Mouse (Mus musculus) bone marrow macrophage, adult 2 months (primary cell): ENCODE measurements at regions not wholly inside any gene's neighbourhood (a gene's known extent, or its start where the extent isn't known, plus 50 kb on each side); places are given as distances from the start of the nearest gene placed in this dataset.

Source experiments
- H3K27ac ChIP-seq: 2 replicates; pipeline ENCODE4 v1.5.1; 2012; ENCODE audit warnings: low read depth, low read length; ENCODE audit not compliant: insufficient read depth
- H3K4me1 ChIP-seq: 2 replicates; pipeline ENCODE4 v1.6.1; 2012; ENCODE audit warnings: low read length; ENCODE audit not compliant: control insufficient read depth, insufficient read depth
- H3K4me3 ChIP-seq: 2 replicates; pipeline ENCODE4 v1.5.1; 2012; ENCODE audit warnings: mild to moderate bottlenecking, low read length, moderate library complexity; ENCODE audit not compliant: insufficient read depth
- CTCF ChIP-seq: IDR thresholded peaks from 2 replicates; pipeline ENCODE4 v1.5.1; 2012; ENCODE audit warnings: low read depth, mild to moderate bottlenecking, low read length, moderate library complexity
- POLR2A ChIP-seq: IDR thresholded peaks from 2 replicates; pipeline ENCODE4 v1.6.1; 2012; ENCODE audit warnings: mild to moderate bottlenecking, low read depth, low read length, borderline replicate concordance

DNA sequence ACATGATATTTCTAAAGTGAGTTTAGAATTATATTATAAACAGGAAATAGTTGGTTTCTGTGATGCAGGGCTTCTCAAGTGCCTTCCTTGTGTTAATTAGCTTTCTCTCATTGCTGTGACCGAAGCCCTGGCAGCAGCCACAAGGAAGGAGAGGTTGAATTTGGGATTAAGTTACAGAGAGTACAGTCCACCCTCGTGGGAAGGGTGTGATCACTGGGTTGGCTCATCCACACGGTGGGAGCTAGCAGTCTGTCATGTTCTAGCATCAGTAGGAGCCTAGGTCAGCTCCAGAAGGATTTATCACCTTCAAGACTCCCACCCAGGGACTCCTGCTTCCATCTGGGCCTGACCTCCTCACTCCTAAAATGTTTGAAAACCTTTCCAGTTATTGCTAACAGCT, 78.9 kb downstream of the Ccdc54 start:
- no peaks in the 10 kb centered on the region for H3K4me1 ChIP-seq
- H3K27ac ChIP-seq, result no peak overlapping the region
- no peak overlapping the region for H3K4me3 ChIP-seq
- TF ChIP-seq POLR2A (no peak), CTCF (no peak)

DNA sequence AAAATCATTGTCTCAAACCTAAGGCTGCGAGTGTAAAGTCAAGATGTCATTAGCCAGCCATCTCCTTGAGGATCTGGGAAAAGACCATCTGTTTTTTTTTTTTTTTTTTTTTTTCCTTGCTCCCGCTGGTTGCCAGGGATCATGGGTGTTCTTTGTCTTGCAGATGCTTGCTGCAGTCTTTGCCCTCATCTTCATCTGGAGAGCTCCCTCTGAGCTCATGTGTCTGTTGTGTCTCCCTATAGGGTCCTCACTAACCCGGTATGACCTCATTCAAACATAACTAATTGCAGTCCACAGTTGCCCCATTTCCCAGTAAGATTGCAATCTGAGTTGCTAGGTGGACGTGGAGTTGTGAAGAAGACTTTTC, 77.3 kb upstream of the Bbx start:
- Histone ChIP-seq H3K27ac (no peak overlapping the region), H3K4me1 (no peaks in the 10 kb centered on the region; the same call in 1 of the 2 replicates), H3K4me3 (no peak overlapping the region)
- TF ChIP-seq CTCF (no peak), POLR2A (no peak)

DNA sequence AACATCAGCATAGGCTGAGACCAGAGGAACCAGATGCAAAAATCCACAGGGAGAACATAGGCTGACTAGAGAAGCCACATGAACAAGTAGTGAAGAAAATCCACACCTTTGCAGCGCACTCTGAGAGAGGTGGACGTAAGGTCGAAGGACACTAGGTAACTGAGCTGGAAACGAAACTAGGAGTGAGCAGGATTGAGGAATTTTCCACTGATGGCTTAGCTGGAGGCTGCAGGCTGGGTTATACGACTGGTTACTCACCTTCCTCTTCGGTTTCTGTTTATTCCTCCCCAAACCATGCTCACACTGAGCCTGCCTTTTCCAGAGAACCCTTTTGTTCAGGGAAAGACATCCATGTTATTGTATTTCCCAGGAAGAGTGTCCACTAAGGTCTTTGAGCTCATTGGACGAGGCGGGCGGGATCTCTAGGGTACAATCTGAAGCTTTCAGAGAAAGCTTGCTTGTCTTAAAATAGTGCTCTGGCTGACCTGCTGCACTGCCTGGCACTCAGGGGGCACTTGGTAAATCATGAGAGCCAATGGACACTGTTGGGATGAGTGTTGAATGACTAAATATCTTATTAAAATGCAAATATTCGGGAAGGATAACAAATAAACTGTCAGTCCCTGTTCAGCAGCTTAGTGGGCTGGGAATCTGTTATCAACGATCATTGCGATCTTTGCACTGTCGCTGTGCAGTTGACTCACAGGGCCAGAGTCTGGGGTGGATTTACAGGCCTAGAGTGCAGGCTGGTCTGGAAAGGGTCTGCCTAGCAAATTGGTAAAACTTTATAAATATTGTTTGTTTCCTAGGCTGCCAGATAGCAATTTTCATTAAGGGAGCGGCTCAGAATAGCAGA, 76.7 kb upstream of the Bbx start:
- Histone ChIP-seq H3K27ac (no peak overlapping the region), H3K4me1 (peaks cover 2% of the 10 kb centered on the region; the same call in 1 of the 2 replicates), H3K4me3 (no peak overlapping the region)
- TF ChIP-seq POLR2A, result no peak
- TF ChIP-seq CTCF, result no peak

- Histone ChIP-seq H3K27ac (no peak overlapping the region), H3K4me1 (peaks cover 2% of the 10 kb centered on the region; the same call in 1 of the 2 replicates), H3K4me3 (no peak overlapping the region)
- TF ChIP-seq POLR2A (no peak), CTCF (no peak)
Observed at GRCm38 (mm10) chr16:50504619-50505018, 72.4 kb upstream of the Bbx start.

DNA sequence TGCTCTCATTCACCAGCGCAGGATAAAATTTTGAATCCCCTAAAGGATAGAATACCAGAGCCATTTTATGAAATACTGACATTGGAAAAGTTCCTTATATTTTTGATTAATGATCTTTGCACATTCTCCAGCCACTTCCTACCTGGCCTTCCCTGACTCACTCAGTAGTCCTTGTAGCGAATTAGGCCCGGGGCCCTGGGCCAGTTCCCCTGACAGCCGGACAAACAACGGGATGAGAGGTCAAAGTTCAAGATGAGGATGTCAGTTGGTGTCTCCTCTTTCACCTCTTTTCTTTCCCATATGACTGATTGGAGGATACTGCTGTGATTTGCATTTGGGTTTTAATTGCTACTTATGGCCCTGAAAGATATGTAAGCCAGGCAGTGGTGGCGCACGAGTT, 66.7 kb upstream of the Bbx start:
- no peak overlapping the region for H3K27ac ChIP-seq
- no peak for TF ChIP-seq CTCF
- TF ChIP-seq POLR2A, result no peak
- H3K4me1 ChIP-seq, result no peaks in the 10 kb centered on the region
- H3K4me3 ChIP-seq, result no peak overlapping the region

DNA sequence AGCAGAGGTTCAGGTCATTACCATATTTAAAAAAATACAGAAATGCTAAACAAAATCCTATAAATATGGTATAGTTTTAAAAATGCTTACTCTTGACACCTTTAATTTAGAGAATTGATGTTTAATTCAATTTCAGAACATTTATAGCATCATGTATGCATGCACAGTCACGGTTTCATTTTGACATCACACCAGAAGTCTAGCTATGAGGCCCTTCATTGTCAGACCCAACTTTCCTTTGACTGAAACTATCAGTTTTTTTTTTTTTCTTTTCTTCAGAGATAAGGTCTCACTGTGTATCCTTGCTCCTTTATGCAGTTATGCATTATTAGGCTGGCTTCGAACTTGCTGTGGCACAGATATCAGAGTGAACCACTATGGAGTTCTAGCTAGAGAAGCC, 61.5 kb upstream of the Bbx start:
- H3K27ac ChIP-seq, result no peak overlapping the region
- H3K4me1 ChIP-seq, result no peaks in the 10 kb centered on the region
- TF ChIP-seq CTCF (no peak), POLR2A (no peak)
- H3K4me3 ChIP-seq, result no peak overlapping the region

GRCm38 (mm10) chr16:50489244-50489643, 57.1 kb upstream of the Bbx start:
- no peak overlapping the region for H3K27ac ChIP-seq
- H3K4me3 ChIP-seq, result no peak overlapping the region
- TF ChIP-seq POLR2A, result no peak
- TF ChIP-seq CTCF, result no peak
- 0 out of 2 replicates have a peak, but pooled peaks cover 2% of the 10 kb centered on the region for H3K4me1 ChIP-seq

DNA sequence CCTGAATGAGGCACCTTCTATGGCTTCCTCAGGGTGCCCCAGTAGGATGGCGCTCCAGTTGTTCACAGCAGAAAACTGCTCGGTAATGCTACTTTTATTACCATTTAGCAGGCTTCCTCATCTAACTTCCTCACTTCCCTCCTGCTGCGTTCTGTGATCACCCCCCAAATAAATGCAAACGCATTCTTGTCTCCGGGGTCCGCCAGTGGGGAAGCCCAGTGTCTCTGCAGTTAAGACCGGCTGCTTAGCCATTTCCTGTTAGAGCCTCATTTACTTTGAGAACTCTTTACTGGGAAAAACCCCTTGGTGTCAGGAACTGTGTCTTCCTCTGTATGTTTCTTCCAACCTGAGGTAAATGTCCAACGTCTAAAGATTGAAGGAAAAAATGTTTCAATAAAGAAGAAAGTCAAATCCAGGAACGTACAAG, 50.2 kb upstream of the Bbx start:
- Histone ChIP-seq H3K4me1 (peaks cover 18% of the 10 kb centered on the region), H3K4me3 (peak overlapping the region; percentile 10; the same call in 1 of the 2 replicates), H3K27ac (peak overlapping the region; percentile 24)
- TF ChIP-seq CTCF (no peak), POLR2A (no peak)
